Mouse (Mus musculus) heart, postnatal 0 days (tissue): Measurements from ENCODE around the gene Ptpn5. TPM values are rescaled to one million over a fixed set of nuclear protein-coding genes. Genes with fewer than 3 reads are reported as not detected.
A peak's percentile ranks its signal among the peaks of the same experiment; 100 is the strongest.

Source experiments
- ATAC-seq: fragments of 200-750 bp; cut with Nextera tagmentation; 2 replicates; pipeline ENCODE4 v1.8.0; 2017; ENCODE audit warnings: low read depth, moderate number of reproducible peaks, moderate library complexity; ENCODE audit not compliant: insufficient read depth
- DNase-seq: peaks from one replicate; pipeline ENCODE4 v3.0.0-alpha.2; 2016; ENCODE audit warnings: low spot score
- H3K27ac ChIP-seq: fragments of 300-500 bp; sonication (generic); 2 replicates; pipeline ENCODE4 v1.5.1; 2014; ENCODE audit warnings: low read depth, mild to moderate bottlenecking
- H3K27me3 ChIP-seq: fragments of 300-500 bp; sonication (generic); 2 replicates; pipeline ENCODE4 v1.6.1; 2014; ENCODE audit warnings: low read length, mixed read lengths; ENCODE audit not compliant: control insufficient read depth, insufficient read depth
- H3K36me3 ChIP-seq: fragments of 300-500 bp; sonication (generic); replicated peaks from 2 replicates; pipeline ENCODE4 v1.6.1; 2014; ENCODE audit warnings: low read length, mixed read lengths; ENCODE audit not compliant: control insufficient read depth, insufficient read depth
- H3K4me1 ChIP-seq: fragments of 300-500 bp; sonication (generic); 2 replicates; pipeline ENCODE4 v1.6.1; 2014; ENCODE audit warnings: antibody characterized with exemption; ENCODE audit not compliant: control insufficient read depth, insufficient read depth
- H3K4me2 ChIP-seq: fragments of 300-500 bp; sonication (generic); 2 replicates; pipeline ENCODE4 v1.6.1; 2014; ENCODE audit warnings: low read depth, mild to moderate bottlenecking, low read length, moderate library complexity
- H3K4me3 ChIP-seq: fragments of 300-500 bp; sonication (generic); 2 replicates; pipeline ENCODE4 v1.5.1; 2014; ENCODE audit warnings: low read depth, low read length
- H3K9ac ChIP-seq: fragments of 300-500 bp; sonication (generic); replicated peaks from 2 replicates; pipeline ENCODE4 v1.6.1; 2014; ENCODE audit warnings: low read depth, low read length, mixed read lengths
- H3K9me3 ChIP-seq: fragments of 300-500 bp; sonication (generic); replicated peaks from 2 replicates; pipeline ENCODE4 v1.6.1; 2016; ENCODE audit warnings: low read length; ENCODE audit not compliant: control insufficient read depth
- CTCF ChIP-seq: IDR thresholded peaks from 2 replicates; pipeline ENCODE4 v1.5.1; 2016; ENCODE audit warnings: antibody characterized with exemption, control low read depth, low read depth
- EP300 ChIP-seq: IDR thresholded peaks from 2 replicates; pipeline ENCODE4 v1.6.1; 2016; ENCODE audit warnings: antibody characterized with exemption, low read depth
- WGBS: fragments of 180-500 bp; shearing (Covaris S2); extraction: QIAGEN DNeasy Blood & Tissue Kit; methylation state at CpG from one replicate; pipeline ENCODE4 v1.1.7; 2014; 5-methylcytosine and 5-hydroxymethylcytosine counted together
- polyA plus RNA-seq: library from polyadenylated mRNA; unstranded; fragments of >200 nt; fragmentation: Nextera tagmentation; extraction: Ambion mirVana; gene quantifications from 2 replicates; pipeline ENCODE4 v1.2.1, GENCODE M21; 2015
- total RNA-seq: library from RNA; depleted of rRNA; stranded (reverse); fragments of >200 nt; gene quantifications from 2 replicates; pipeline ENCODE4 v1.2.3, GENCODE M21; 2014; ENCODE audit warnings: low replicate concordance; rRNA removed

Ptpn5 gene
- not detected in 2 replicates for total RNA-seq
- not detected in 2 replicates for polyA plus RNA-seq

GRCm38 (mm10) chr7:47133331-47133730 lies at the start of gene Ptpn5:
Gene Ptpn5 (minus strand): TSS chr7:47133684.
- Histone ChIP-seq H3K4me3 (peak within 1 kb of the TSS; percentile 58), H3K4me1 (no peaks in the 10 kb centered on the region), H3K4me2 (peak within 1 kb of the TSS; percentile 90), H3K36me3 (no peaks in the 10 kb centered on the region), H3K27me3 (peaks cover 65% of the 10 kb centered on the region), H3K27ac (no peak within 1 kb of the TSS), H3K9me3 (no peaks in the 10 kb centered on the region), H3K9ac (no peak within 1 kb of the TSS)
- no peak for DNase-seq
- TF ChIP-seq EP300 (no peak), CTCF (no peak)
- WGBS: 14% methylated on average over 13 of the region's 13 CpGs
- no peak for ATAC-seq

- H3K9ac ChIP-seq: no peak overlapping the region
- no peak for DNase-seq
- H3K27ac ChIP-seq: no peak overlapping the region
- no peaks in the 10 kb centered on the region for H3K27me3 ChIP-seq
- no peak overlapping the region for H3K4me3 ChIP-seq
- no peaks in the 10 kb centered on the region for H3K9me3 ChIP-seq
- ATAC-seq: no peak
- no peaks in the 10 kb centered on the region for H3K36me3 ChIP-seq
- WGBS: 52% methylated on average over 5 of the region's 5 CpGs
- TF ChIP-seq CTCF (no peak), EP300 (no peak)
- H3K4me1 ChIP-seq: no peaks in the 10 kb centered on the region
- H3K4me2 ChIP-seq: no peak overlapping the region
Observed at GRCm38 (mm10) chr7:47170814-47171213, 37.3 kb upstream of the Ptpn5 start.

- DNase-seq (no peak), ATAC-seq (no peak)
- Histone ChIP-seq H3K36me3 (no peaks in the 10 kb centered on the region), H3K4me1 (no peaks in the 10 kb centered on the region), H3K27ac (no peak overlapping the region), H3K27me3 (no peaks in the 10 kb centered on the region), H3K9ac (no peak overlapping the region), H3K4me2 (no peak overlapping the region), H3K4me3 (no peak overlapping the region), H3K9me3 (no peaks in the 10 kb centered on the region)
- 59% methylated on average over 4 of the region's 4 CpGs for WGBS
- TF ChIP-seq CTCF: no peak
- no peak for TF ChIP-seq EP300
Observed at GRCm38 (mm10) chr7:47165028-47165427, 31.5 kb upstream of the Ptpn5 start.

GRCm38 (mm10) chr7:47163203-47163602 lies 29.7 kb upstream of the Ptpn5 start:
- H3K4me2 ChIP-seq: no peak overlapping the region
- H3K4me1 ChIP-seq: no peaks in the 10 kb centered on the region
- H3K9ac ChIP-seq: no peak overlapping the region
- H3K27me3 ChIP-seq: no peaks in the 10 kb centered on the region
- no peak overlapping the region for H3K4me3 ChIP-seq
- no peak for ATAC-seq
- no peaks in the 10 kb centered on the region for H3K9me3 ChIP-seq
- DNase-seq: no peak
- no peaks in the 10 kb centered on the region for H3K36me3 ChIP-seq
- no peak overlapping the region for H3K27ac ChIP-seq
- 68% methylated on average over 4 of the region's 4 CpGs for WGBS
- TF ChIP-seq EP300: no peak

- Histone ChIP-seq H3K9me3 (no peaks in the 10 kb centered on the region), H3K27ac (no peak overlapping the region), H3K36me3 (no peaks in the 10 kb centered on the region), H3K4me1 (no peaks in the 10 kb centered on the region), H3K27me3 (no peaks in the 10 kb centered on the region), H3K4me3 (no peak overlapping the region), H3K4me2 (no peak overlapping the region), H3K9ac (no peak overlapping the region)
- TF ChIP-seq EP300: no peak
- no peak for TF ChIP-seq CTCF
- ATAC-seq (no peak), DNase-seq (no peak)
- WGBS: 63% methylated on average over 2 of the region's 2 CpGs
Observed at GRCm38 (mm10) chr7:47158451-47158850, 25.0 kb upstream of the Ptpn5 start.

GRCm38 (mm10) chr7:47157743-47158142 lies 24.3 kb upstream of the Ptpn5 start:
- Histone ChIP-seq H3K4me2 (no peak overlapping the region), H3K27me3 (no peaks in the 10 kb centered on the region), H3K4me1 (no peaks in the 10 kb centered on the region), H3K27ac (no peak overlapping the region), H3K9ac (no peak overlapping the region), H3K36me3 (no peaks in the 10 kb centered on the region), H3K9me3 (no peaks in the 10 kb centered on the region), H3K4me3 (no peak overlapping the region)
- DNase-seq (no peak), ATAC-seq (no peak)
- no peak for TF ChIP-seq CTCF
- no peak for TF ChIP-seq EP300
- 76% methylated on average over 9 of the region's 9 CpGs for WGBS
